9 mouse cellular contexts compared by ENCODE assay signal in genomic region chr12:30369786-30370185, GRCm38 (mm10). TPM values are rescaled to one million over a fixed set of nuclear protein-coding genes. Genes with fewer than 3 reads are reported as not detected.
DNase-seq lines count a peak whose midpoint lies in the region; ATAC-seq and TF ChIP-seq lines count a peak whose summit lies in the region.
"Had no signal": no experiment of that assay in that cellular context is flagged by ENCODE, and none has a peak within 500 bp of the region (broad histone marks: within the 10 kb centered on the region; RNA-seq: fewer than 3 reads in every experiment).

No protein-coding gene starts in this region.

- H3K36me3 ChIP-seq in forebrain, embryonic 15.5 days, result no peaks in the 10 kb centered on the region
- H3K36me3 ChIP-seq: heart, embryonic 15.5 days had no signal

- TF ChIP-seq CTCF in Patski (IDR thresholded peaks at IDR 0.05), result peak; percentile 85

- H3K9me3 ChIP-seq in forebrain, embryonic 15.5 days, result no peaks in the 10 kb centered on the region
- H3K9me3 ChIP-seq: heart, embryonic 15.5 days had no signal

- CTCF ChIA-PET in Patski (lab: Charles Lee), result interaction anchor here (1.3 to 1.4 kb wide), 3 partner anchors 319 to 464 kb away, joined by 3 to 5 read pairs (median 4); no protein-coding TSS in a partner anchor

- in situ Hi-C loops in Patski (cut with MboI; ENCODE audit: low pct_unique_long_range_greater_than_20kb), result loop anchor here (5.0 to 10.0 kb wide), 3 partner anchors 242 to 465 kb away; no protein-coding TSS in a partner anchor

- H3K27me3 ChIP-seq in Patski, result peaks cover 41% of the 10 kb centered on the region
- no peaks in the 10 kb centered on the region; the same call in 1 of the 2 replicates for H3K27me3 ChIP-seq in forebrain, embryonic 15.5 days

- no peak overlapping the region for H3K4me2 ChIP-seq in forebrain, embryonic 15.5 days (replicated peaks)
- H3K4me2 ChIP-seq: heart, embryonic 15.5 days had no signal

- H3K9ac ChIP-seq in forebrain, embryonic 15.5 days (replicated peaks), result no peak overlapping the region
- H3K9ac ChIP-seq: heart, embryonic 15.5 days had no signal

- DNase-seq in Patski (ENCODE audit: low read depth, low spot score), result peak; percentile 6
- peak; percentile 71 to 87 for DNase-seq in layer of hippocampus, adult 8-10 months (ENCODE audit: low spot score in 2 of 2)
- peak; percentile 86 for DNase-seq in lung, postnatal 14 days
- peak; percentile 85 for DNase-seq in right cerebral cortex, postnatal 14 days

- POLR2A ChIA-PET in Patski (lab: Charles Lee), result no interaction called here

- ATAC-seq in Patski, result peak; percentile 77
- peak; percentile 80 for ATAC-seq in cerebellum, adult (ENCODE audit: insufficient number of reproducible peaks, low FRiP score, low TSS enrichment)
- ATAC-seq in forebrain, embryonic 15.5 days (replicated peaks), result peak; percentile 57
- ATAC-seq in hematopoietic stem cell, adult 5-6 weeks (replicated peaks in 1 of 2; ENCODE audit: insufficient read depth in 1 of 2, low FRiP score in 2 of 2, low TSS enrichment in 1 of 2, low read depth in 1 of 2, poor library complexity in 2 of 2, severe bottlenecking in 2 of 2), result peak; percentile 50 to 51; a peak in 3 of 4 replicates
- ATAC-seq in CD4-positive, CD25-positive, alpha-beta regulatory T cell, adult 4 months, result no peak

- no peak overlapping the region for H3K4me3 ChIP-seq in forebrain, embryonic 15.5 days
- H3K4me3 ChIP-seq: heart, embryonic 15.5 days had no signal

- H3K4me1 ChIP-seq in forebrain, embryonic 15.5 days, result peaks cover 8% of the 10 kb centered on the region

- 8% methylated on average over 6 of the region's 6 CpGs for WGBS in forebrain, embryonic 15.5 days

- no peak overlapping the region for H3K27ac ChIP-seq in forebrain, embryonic 15.5 days (replicated peaks)
- H3K27ac ChIP-seq: heart, embryonic 15.5 days had no signal

RNA-seq across cellular contexts. Expression of gene Sntg2, which starts 3.4 kb away (rescaled TPM):
- not detected for polyA plus RNA-seq in Patski (2021)
- 2.1 and 3.3 TPM in 2 replicates for polyA plus RNA-seq in forebrain, embryonic 15.5 days (2015; fragmentation: Nextera tagmentation; extraction: Ambion mirVana)
- 5.0 TPM in 1 of 2 replicates, not detected in the other for total RNA-seq in hematopoietic stem cell, adult 5-6 weeks (2017)
- total RNA-seq in layer of hippocampus, adult 8-10 months (2022), result 1 to 10 TPM; 4.5 to 8.3 (median 7.0) TPM
- not detected for polyA plus RNA-seq in CD4-positive, CD25-positive, alpha-beta regulatory T cell, adult 4 months (2017; shearing (Covaris generic))

Comparison
In these comparisons a context has a peak if more than half of its experiments do, and no peak if none do; other contexts are left out.
1. DNase-seq: peak in every context shown above with its lines; median percentile 86 in lung, postnatal 14 days; 85 in right cerebral cortex, postnatal 14 days; 79 in layer of hippocampus, adult 8-10 months; 6 in Patski.